Mouse (Mus musculus): ENCODE data around the gene Runx1.
A peak's percentile ranks its signal among the peaks of the same experiment; 100 is the strongest.

DNA sequence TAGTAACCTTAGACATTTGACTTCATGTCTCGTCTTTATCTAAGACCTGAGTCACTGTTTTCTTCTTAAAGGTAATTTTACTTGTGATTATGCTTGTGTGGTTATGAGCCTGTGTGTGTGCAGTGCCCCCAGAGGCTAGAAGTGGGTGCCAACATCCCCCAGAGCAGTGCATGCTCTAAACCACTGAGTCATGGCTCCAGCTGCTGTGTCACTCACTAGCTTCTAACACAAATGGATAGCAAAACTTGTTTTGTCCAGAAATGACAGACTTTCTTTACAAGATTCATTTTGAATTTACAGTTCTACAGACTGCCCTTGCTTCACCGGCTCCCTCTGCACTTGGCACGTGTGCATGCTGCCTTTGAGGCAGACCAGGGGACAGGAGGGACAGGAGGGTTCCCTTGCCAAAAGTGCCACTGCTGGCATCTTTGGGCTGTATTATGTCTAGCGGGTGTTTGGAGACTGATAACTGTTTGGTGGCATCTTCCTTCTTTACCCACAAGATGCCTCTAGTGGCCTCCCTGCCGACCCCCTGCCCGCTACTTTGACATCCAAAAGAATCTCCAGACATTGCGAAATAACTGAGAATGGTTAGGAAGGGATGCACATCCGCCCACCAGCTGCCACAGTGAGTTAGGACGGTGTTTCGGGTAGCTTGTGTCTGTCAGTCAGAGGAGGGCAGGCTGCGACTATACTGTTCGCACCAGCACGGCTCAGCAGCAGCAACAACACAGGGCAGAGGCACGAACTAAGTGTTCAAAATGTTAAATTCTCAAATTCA, 217.6 kb downstream of the Runx1 start:
- TF ChIP-seq CTCF (IDR thresholded peaks at IDR 0.05; ENCODE audit: low read depth) = peak; percentile 35; the same call in 1 of the 2 replicates
- TF ChIP-seq EP300 (optimal IDR thresholded peaks at IDR 0.05) = no peak

All from stomach, postnatal 0 days (tissue).